Mouse (Mus musculus): ENCODE data around the gene Trak1. TPM values are rescaled to one million over a fixed set of nuclear protein-coding genes. Genes with fewer than 3 reads are reported as not detected.

Gene Trak1
- polyA plus RNA-seq, 2 experiments, result 2.9 to 3.1 TPM

- H3K36me3 ChIP-seq (replicated peaks; ENCODE audit: control insufficient read depth, insufficient read depth, low read depth), result no peaks in the 10 kb centered on the region
- no peaks in the 10 kb centered on the region for H3K4me1 ChIP-seq (replicated peaks; ENCODE audit: control insufficient read depth in 2 of 2, insufficient read depth in 2 of 2, low read length in 1 of 2)
- DNase-seq (ENCODE audit: low read depth in 3 of 3, low spot score in 3 of 3) (no peak), ATAC-seq (ENCODE audit: insufficient read depth) (no peak)
- 83% methylated on average over 13 of the region's 13 CpGs for WGBS (ENCODE audit: insufficient replicate concordance)
- no peak overlapping the region for H3K9ac ChIP-seq (replicated peaks)
- no peaks in the 10 kb centered on the region for H3K9me3 ChIP-seq (ENCODE audit: control insufficient read depth, low read length)
- H3K27ac ChIP-seq, result no peak overlapping the region
- H3K4me2 ChIP-seq (ENCODE audit: low read depth), result no peak overlapping the region
- H3K4me3 ChIP-seq (ENCODE audit: insufficient read depth in 1 of 2, low read depth in 2 of 2, low read length in 2 of 2), result no peak overlapping the region
- no peaks in the 10 kb centered on the region for H3K27me3 ChIP-seq (ENCODE audit: control insufficient read depth, insufficient read depth, low read length)
- TF ChIP-seq CTCF (IDR thresholded peaks at IDR 0.05; ENCODE audit: low read depth) (no peak), EP300 (IDR thresholded peaks at IDR 0.05; ENCODE audit: low read depth) (no peak)
Observed at GRCm38 (mm10) chr9:121254761-121255160, 42.5 kb upstream of the Trak1 start.

GRCm38 (mm10) chr9:121257106-121257505 is 40.2 kb upstream of the Trak1 start:
- TF ChIP-seq EP300 (IDR thresholded peaks at IDR 0.05; ENCODE audit: low read depth) (no peak), CTCF (IDR thresholded peaks at IDR 0.05; ENCODE audit: low read depth) (no peak)
- H3K9ac ChIP-seq (replicated peaks), result no peak overlapping the region
- 69% methylated on average over 9 of the region's 9 CpGs for WGBS (ENCODE audit: insufficient replicate concordance)
- DNase-seq (ENCODE audit: low read depth in 3 of 3, low spot score in 3 of 3) (no peak), ATAC-seq (ENCODE audit: insufficient read depth) (no peak)
- no peak overlapping the region for H3K4me3 ChIP-seq (ENCODE audit: insufficient read depth in 1 of 2, low read depth in 2 of 2, low read length in 2 of 2)
- no peak overlapping the region for H3K4me2 ChIP-seq (ENCODE audit: low read depth)
- H3K4me1 ChIP-seq (replicated peaks; ENCODE audit: control insufficient read depth in 2 of 2, insufficient read depth in 2 of 2, low read length in 1 of 2), result no peaks in the 10 kb centered on the region
- H3K36me3 ChIP-seq (replicated peaks; ENCODE audit: control insufficient read depth, insufficient read depth, low read depth), result no peaks in the 10 kb centered on the region
- no peaks in the 10 kb centered on the region for H3K27me3 ChIP-seq (ENCODE audit: control insufficient read depth, insufficient read depth, low read length)
- H3K27ac ChIP-seq, result no peak overlapping the region
- no peaks in the 10 kb centered on the region for H3K9me3 ChIP-seq (ENCODE audit: control insufficient read depth, low read length)

DNA sequence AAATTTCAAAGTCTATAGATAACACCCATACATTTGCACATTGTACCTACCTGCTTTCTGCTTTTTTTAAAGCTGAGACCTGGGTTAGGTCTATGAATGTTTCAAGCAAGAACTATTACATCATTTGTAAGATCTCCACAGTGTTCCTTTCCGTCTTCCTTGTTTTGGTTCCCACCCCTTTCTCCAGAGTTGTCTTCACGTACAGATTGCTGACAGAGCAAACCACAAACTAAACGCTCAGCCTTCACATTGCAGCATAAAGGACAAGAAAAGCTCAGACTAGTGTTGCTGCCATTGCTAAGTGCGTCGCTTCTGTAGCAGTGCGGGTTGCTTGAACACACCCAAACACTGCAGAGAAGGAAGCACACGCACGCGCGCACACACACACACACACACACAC is 32.0 kb upstream of the Trak1 start:
- TF ChIP-seq EP300 (IDR thresholded peaks at IDR 0.05; ENCODE audit: low read depth) (no peak), CTCF (IDR thresholded peaks at IDR 0.05; ENCODE audit: low read depth) (no peak)
- 51% methylated on average over 10 of the region's 10 CpGs for WGBS (ENCODE audit: insufficient replicate concordance)

GRCm38 (mm10) chr9:121271149-121271548 is 26.2 kb upstream of the Trak1 start:
- no peaks in the 10 kb centered on the region for H3K9me3 ChIP-seq (ENCODE audit: control insufficient read depth, low read length)
- H3K4me1 ChIP-seq (replicated peaks; ENCODE audit: control insufficient read depth in 2 of 2, insufficient read depth in 2 of 2, low read length in 1 of 2), result no peaks in the 10 kb centered on the region
- DNase-seq (ENCODE audit: low read depth in 3 of 3, low spot score in 3 of 3), result no peak
- TF ChIP-seq EP300 (IDR thresholded peaks at IDR 0.05; ENCODE audit: low read depth) (no peak), CTCF (IDR thresholded peaks at IDR 0.05; ENCODE audit: low read depth) (no peak)
- no peak overlapping the region for H3K9ac ChIP-seq (replicated peaks)
- H3K27me3 ChIP-seq (ENCODE audit: control insufficient read depth, insufficient read depth, low read length), result no peaks in the 10 kb centered on the region
- ATAC-seq (ENCODE audit: insufficient read depth), result no peak
- H3K27ac ChIP-seq, result no peak overlapping the region
- H3K4me3 ChIP-seq (ENCODE audit: insufficient read depth in 1 of 2, low read depth in 2 of 2, low read length in 2 of 2), result no peak overlapping the region
- H3K36me3 ChIP-seq (replicated peaks; ENCODE audit: control insufficient read depth, insufficient read depth, low read depth), result no peaks in the 10 kb centered on the region
- no peak overlapping the region for H3K4me2 ChIP-seq (ENCODE audit: low read depth)
- WGBS (ENCODE audit: insufficient replicate concordance), result 65% methylated on average over 1 of the region's 1 CpGs

More for the DNA sequence above, 32.0 kb upstream of the Trak1 start:
- no peak for DNase-seq (ENCODE audit: low read depth in 3 of 3, low spot score in 3 of 3)
- Histone ChIP-seq H3K27ac (no peak overlapping the region), H3K36me3 (replicated peaks; ENCODE audit: control insufficient read depth, insufficient read depth, low read depth) (no peaks in the 10 kb centered on the region), H3K9ac (replicated peaks) (no peak overlapping the region), H3K4me2 (ENCODE audit: low read depth) (no peak overlapping the region), H3K9me3 (ENCODE audit: control insufficient read depth, low read length) (no peaks in the 10 kb centered on the region), H3K4me3 (ENCODE audit: insufficient read depth in 1 of 2, low read depth in 2 of 2, low read length in 2 of 2) (no peak overlapping the region), H3K27me3 (ENCODE audit: control insufficient read depth, insufficient read depth, low read length) (no peaks in the 10 kb centered on the region), H3K4me1 (replicated peaks; ENCODE audit: control insufficient read depth in 2 of 2, insufficient read depth in 2 of 2, low read length in 1 of 2) (no peaks in the 10 kb centered on the region)
- ATAC-seq (ENCODE audit: insufficient read depth), result no peak

DNA sequence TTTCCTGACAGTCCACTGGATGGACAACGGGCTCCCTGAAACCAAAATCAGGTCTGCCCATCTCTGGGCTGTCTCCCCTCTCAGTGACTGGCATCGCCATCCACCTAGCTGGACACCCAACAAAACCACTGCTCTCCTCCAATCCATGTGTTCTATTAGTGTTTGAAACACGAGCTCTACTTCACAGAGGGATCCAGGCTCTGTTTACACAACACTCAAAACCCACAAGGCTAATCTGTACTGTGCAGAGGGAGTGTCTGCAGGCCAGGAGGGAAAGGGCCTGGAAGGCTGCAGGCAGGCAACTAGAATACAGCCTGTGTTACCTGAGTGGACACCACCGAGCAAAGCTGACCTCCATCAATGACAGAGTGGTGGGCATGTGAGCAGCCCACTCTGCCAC is 25.7 kb upstream of the Trak1 start:
- no peak overlapping the region for H3K27ac ChIP-seq
- TF ChIP-seq EP300 (IDR thresholded peaks at IDR 0.05; ENCODE audit: low read depth) (no peak), CTCF (IDR thresholded peaks at IDR 0.05; ENCODE audit: low read depth) (no peak)
- 0 out of 4 replicates have a peak, but pooled peaks cover 0 to under 1% of the 10 kb centered on the region in 2 experiments for H3K4me1 ChIP-seq (replicated peaks; ENCODE audit: control insufficient read depth in 2 of 2, insufficient read depth in 2 of 2, low read length in 1 of 2)
- no peaks in the 10 kb centered on the region for H3K36me3 ChIP-seq (replicated peaks; ENCODE audit: control insufficient read depth, insufficient read depth, low read depth)
- ATAC-seq (ENCODE audit: insufficient read depth), result no peak
- H3K4me2 ChIP-seq (ENCODE audit: low read depth), result no peak overlapping the region
- WGBS (ENCODE audit: insufficient replicate concordance), result 51% methylated on average over 4 of the region's 4 CpGs
- no peaks in the 10 kb centered on the region for H3K27me3 ChIP-seq (ENCODE audit: control insufficient read depth, insufficient read depth, low read length)
- no peak overlapping the region for H3K4me3 ChIP-seq (ENCODE audit: insufficient read depth in 1 of 2, low read depth in 2 of 2, low read length in 2 of 2)
- H3K9me3 ChIP-seq (ENCODE audit: control insufficient read depth, low read length), result no peaks in the 10 kb centered on the region
- no peak for DNase-seq (ENCODE audit: low read depth in 3 of 3, low spot score in 3 of 3)
- no peak overlapping the region for H3K9ac ChIP-seq (replicated peaks)

All from liver, embryonic 14.5 days (tissue).